Mouse (Mus musculus): ENCODE results near the gene Mknk2. TPM values are rescaled to one million over a fixed set of nuclear protein-coding genes. Genes with fewer than 3 reads are reported as not detected.

Gene Mknk2
- polyA plus RNA-seq, 1 experiment: 54.6 TPM

- no peaks in the 10 kb centered on the region for H3K27me3 ChIP-seq (ENCODE audit: control insufficient read depth, insufficient read depth, low read length, poor library complexity, severe bottlenecking)
- TF ChIP-seq POLR2A (IDR thresholded peaks at IDR 0.05; ENCODE audit: insufficient read depth, low read length) (no peak), CTCF (IDR thresholded peaks at IDR 0.05; ENCODE audit: low read depth, low read length) (no peak), EP300 (IDR thresholded peaks at IDR 0.05; ENCODE audit: insufficient read depth, low read depth, low read length) (no peak)
- H3K4me1 ChIP-seq (ENCODE audit: control insufficient read depth, insufficient read depth, low read length): no peaks in the 10 kb centered on the region
- H3K27ac ChIP-seq (ENCODE audit: insufficient read depth, low read length): no peak overlapping the region
- H3K36me3 ChIP-seq (ENCODE audit: control insufficient read depth, insufficient read depth, low read length, poor library complexity, severe bottlenecking): no peaks in the 10 kb centered on the region; the same call in 1 of the 2 replicates
- H3K4me3 ChIP-seq (ENCODE audit: low read depth, low read length): no peak overlapping the region
- H3K9ac ChIP-seq (ENCODE audit: low read depth, poor library complexity, severe bottlenecking): no peak overlapping the region
- no peaks in the 10 kb centered on the region for H3K9me3 ChIP-seq (replicated peaks; ENCODE audit: control insufficient read depth, insufficient read depth, low read length, poor library complexity, severe bottlenecking)
Observed at GRCm38 (mm10) chr10:80628925-80629324, 49.0 kb downstream of the Mknk2 start.

- H3K4me1 ChIP-seq (ENCODE audit: control insufficient read depth, insufficient read depth, low read length): no peaks in the 10 kb centered on the region
- H3K27ac ChIP-seq (ENCODE audit: insufficient read depth, low read length): no peak overlapping the region
- no peak overlapping the region for H3K9ac ChIP-seq (ENCODE audit: low read depth, poor library complexity, severe bottlenecking)
- no peaks in the 10 kb centered on the region for H3K9me3 ChIP-seq (replicated peaks; ENCODE audit: control insufficient read depth, insufficient read depth, low read length, poor library complexity, severe bottlenecking)
- no peaks in the 10 kb centered on the region for H3K27me3 ChIP-seq (ENCODE audit: control insufficient read depth, insufficient read depth, low read length, poor library complexity, severe bottlenecking)
- no peaks in the 10 kb centered on the region for H3K36me3 ChIP-seq (ENCODE audit: control insufficient read depth, insufficient read depth, low read length, poor library complexity, severe bottlenecking)
- TF ChIP-seq POLR2A (IDR thresholded peaks at IDR 0.05; ENCODE audit: insufficient read depth, low read length) (no peak), CTCF (IDR thresholded peaks at IDR 0.05; ENCODE audit: low read depth, low read length) (no peak), EP300 (IDR thresholded peaks at IDR 0.05; ENCODE audit: insufficient read depth, low read depth, low read length) (no peak)
- H3K4me3 ChIP-seq (ENCODE audit: low read depth, low read length): no peak overlapping the region
Observed at GRCm38 (mm10) chr10:80627685-80628084, 50.2 kb downstream of the Mknk2 start.

- no peak overlapping the region for H3K9ac ChIP-seq (ENCODE audit: low read depth, poor library complexity, severe bottlenecking)
- no peaks in the 10 kb centered on the region for H3K4me1 ChIP-seq (ENCODE audit: control insufficient read depth, insufficient read depth, low read length)
- H3K9me3 ChIP-seq (replicated peaks; ENCODE audit: control insufficient read depth, insufficient read depth, low read length, poor library complexity, severe bottlenecking): no peaks in the 10 kb centered on the region
- TF ChIP-seq EP300 (IDR thresholded peaks at IDR 0.05; ENCODE audit: insufficient read depth, low read depth, low read length): no peak
- TF ChIP-seq CTCF (IDR thresholded peaks at IDR 0.05; ENCODE audit: low read depth, low read length): no peak
- TF ChIP-seq POLR2A (IDR thresholded peaks at IDR 0.05; ENCODE audit: insufficient read depth, low read length): no peak
- H3K27ac ChIP-seq (ENCODE audit: insufficient read depth, low read length): no peak overlapping the region
- H3K36me3 ChIP-seq (ENCODE audit: control insufficient read depth, insufficient read depth, low read length, poor library complexity, severe bottlenecking): no peaks in the 10 kb centered on the region
- no peaks in the 10 kb centered on the region for H3K27me3 ChIP-seq (ENCODE audit: control insufficient read depth, insufficient read depth, low read length, poor library complexity, severe bottlenecking)
- H3K4me3 ChIP-seq (ENCODE audit: low read depth, low read length): no peak overlapping the region
Observed at GRCm38 (mm10) chr10:80625764-80626163, 52.1 kb downstream of the Mknk2 start.

GRCm38 (mm10) chr10:80623457-80624191 is 54.3 kb downstream of the Mknk2 start:
- Histone ChIP-seq H3K27ac (ENCODE audit: insufficient read depth, low read length) (peak overlapping the region; percentile 70), H3K4me1 (ENCODE audit: control insufficient read depth, insufficient read depth, low read length) (no peaks in the 10 kb centered on the region), H3K4me3 (ENCODE audit: low read depth, low read length) (peak overlapping the region; percentile 89), H3K9ac (ENCODE audit: low read depth, poor library complexity, severe bottlenecking) (peak overlapping the region; percentile 80), H3K27me3 (ENCODE audit: control insufficient read depth, insufficient read depth, low read length, poor library complexity, severe bottlenecking) (no peaks in the 10 kb centered on the region), H3K36me3 (ENCODE audit: control insufficient read depth, insufficient read depth, low read length, poor library complexity, severe bottlenecking) (no peaks in the 10 kb centered on the region), H3K9me3 (replicated peaks; ENCODE audit: control insufficient read depth, insufficient read depth, low read length, poor library complexity, severe bottlenecking) (no peaks in the 10 kb centered on the region)
- TF ChIP-seq POLR2A (IDR thresholded peaks at IDR 0.05; ENCODE audit: insufficient read depth, low read length): no peak
- TF ChIP-seq EP300 (IDR thresholded peaks at IDR 0.05; ENCODE audit: insufficient read depth, low read depth, low read length): no peak
- no peak for TF ChIP-seq CTCF (IDR thresholded peaks at IDR 0.05; ENCODE audit: low read depth, low read length)

GRCm38 (mm10) chr10:80622661-80623456 is 55.1 kb downstream of the Mknk2 start, which contains the start of gene Csnk1g2:
Gene Csnk1g2, plus strand, starts transcription at chr10:80622838.
- H3K9me3 ChIP-seq (replicated peaks; ENCODE audit: control insufficient read depth, insufficient read depth, low read length, poor library complexity, severe bottlenecking): no peaks in the 10 kb centered on the region
- H3K27ac ChIP-seq (ENCODE audit: insufficient read depth, low read length): peak within 1 kb of the TSS; percentile 70
- H3K4me1 ChIP-seq (ENCODE audit: control insufficient read depth, insufficient read depth, low read length): no peaks in the 10 kb centered on the region
- TF ChIP-seq CTCF (IDR thresholded peaks at IDR 0.05; ENCODE audit: low read depth, low read length) (no peak), POLR2A (IDR thresholded peaks at IDR 0.05; ENCODE audit: insufficient read depth, low read length) (no peak), EP300 (IDR thresholded peaks at IDR 0.05; ENCODE audit: insufficient read depth, low read depth, low read length) (no peak)
- H3K27me3 ChIP-seq (ENCODE audit: control insufficient read depth, insufficient read depth, low read length, poor library complexity, severe bottlenecking): no peaks in the 10 kb centered on the region
- H3K4me3 ChIP-seq (ENCODE audit: low read depth, low read length): peak within 1 kb of the TSS; percentile 89
- H3K9ac ChIP-seq (ENCODE audit: low read depth, poor library complexity, severe bottlenecking): peak within 1 kb of the TSS; percentile 80
- H3K36me3 ChIP-seq (ENCODE audit: control insufficient read depth, insufficient read depth, low read length, poor library complexity, severe bottlenecking): no peaks in the 10 kb centered on the region

All from ES-Bruce4 (cell line).